Mouse (Mus musculus) ES-E14 (cell line): ENCODE data around the gene Fam71e1.

ENCODE experiments used
- CHD2 ChIP-seq: IDR thresholded peaks from 2 replicates; pipeline ENCODE4 v1.6.1; 2014; ENCODE audit warnings: mild to moderate bottlenecking, low read depth, low read length, inconsistent platforms
- HCFC1 ChIP-seq: IDR thresholded peaks from 2 replicates; pipeline ENCODE4 v1.6.1; 2012; ENCODE audit warnings: low read length, inconsistent platforms, borderline replicate concordance; ENCODE audit not compliant: insufficient read depth
- ZC3H11A ChIP-seq: IDR thresholded peaks from 2 replicates; pipeline ENCODE4 v1.6.1; 2012; ENCODE audit warnings: low read depth, mild to moderate bottlenecking, inconsistent platforms, low read length, borderline replicate concordance
- ZNF384 ChIP-seq: IDR thresholded peaks from 2 replicates; pipeline ENCODE4 v1.6.1; 2012; ENCODE audit warnings: low read depth, low read length, inconsistent platforms

DNA sequence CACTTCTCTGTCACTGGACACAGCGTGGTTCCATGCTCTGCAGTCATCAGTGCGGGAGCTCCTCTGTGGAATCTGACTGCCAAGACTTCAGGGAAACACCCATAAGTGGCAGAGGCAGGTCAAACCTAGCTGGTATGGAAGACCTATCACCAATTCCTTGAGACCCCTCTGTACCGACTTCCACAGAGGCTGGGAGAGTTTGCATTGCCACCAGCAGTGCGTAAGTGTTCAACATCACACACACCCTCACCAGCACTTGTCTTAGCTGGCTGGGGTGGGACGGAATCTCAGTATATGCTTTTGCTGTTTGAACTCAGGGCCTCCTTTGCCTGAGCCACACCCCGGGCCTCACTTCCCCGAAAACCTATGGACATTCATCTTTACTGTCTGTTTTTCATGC is 8.4 kb upstream of the Fam71e1 start:
- TF ChIP-seq CHD2 (no peak), ZNF384 (no peak), ZC3H11A (no peak), HCFC1 (no peak)
